Mouse (Mus musculus) bone marrow, adult 2 months (tissue): ENCODE results near the gene Fcna.

Experiments used
- CTCF ChIP-seq: fragments of 200-500 bp; IDR thresholded peaks from 2 replicates; pipeline ENCODE4 v1.5.1; 2011; ENCODE audit warnings: low read length, control low read depth; ENCODE audit not compliant: control insufficient read depth, insufficient read depth
- POLR2A ChIP-seq: fragments of 200-500 bp; IDR thresholded peaks from 2 replicates; pipeline ENCODE4 v1.6.1; 2011; ENCODE audit warnings: low read depth, mild to moderate bottlenecking, control low read depth, low read length, borderline replicate concordance; ENCODE audit not compliant: control insufficient read depth

DNA sequence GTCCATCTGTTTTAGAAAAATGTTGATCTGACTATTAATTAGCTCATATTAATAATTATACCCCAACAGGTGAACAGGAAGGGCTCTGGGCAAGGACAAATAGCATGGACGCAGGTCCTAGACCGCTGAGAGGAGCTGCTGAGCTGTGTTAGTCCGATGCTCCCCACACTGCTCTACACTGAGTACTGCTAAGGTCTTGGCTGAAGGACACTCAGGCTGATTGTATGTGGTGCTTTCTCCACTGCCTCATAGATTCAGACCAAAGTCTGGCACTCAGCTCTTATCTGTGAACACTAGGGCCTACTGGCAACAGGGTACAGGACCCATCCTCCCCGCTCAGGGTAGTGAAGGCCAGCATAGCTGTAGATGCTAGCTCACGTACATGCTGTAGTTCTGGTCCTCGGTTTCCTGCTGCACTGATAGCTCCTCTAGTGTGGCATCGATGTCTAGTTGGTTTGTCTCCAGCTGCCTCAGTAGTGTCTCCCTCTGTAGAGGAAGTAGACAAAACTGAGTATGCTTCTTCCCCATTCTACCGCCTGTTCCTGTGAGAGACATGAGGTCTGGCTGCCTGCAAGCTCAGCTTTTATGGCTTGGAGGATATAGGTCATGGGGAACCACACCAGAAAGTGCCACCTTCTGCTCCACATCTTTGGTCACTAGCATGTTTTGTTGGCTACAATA lies 39.5 kb downstream of the Fcna start:
- no peak for TF ChIP-seq CTCF
- no peak for TF ChIP-seq POLR2A
